Mouse (Mus musculus): ENCODE measurements around the gene Alox12. TPM values are rescaled to one million over a fixed set of nuclear protein-coding genes. Genes with fewer than 3 reads are reported as not detected.

The Alox12 gene
- polyA plus RNA-seq, 1 experiment from 2014 or later, result 2.5 TPM

DNA sequence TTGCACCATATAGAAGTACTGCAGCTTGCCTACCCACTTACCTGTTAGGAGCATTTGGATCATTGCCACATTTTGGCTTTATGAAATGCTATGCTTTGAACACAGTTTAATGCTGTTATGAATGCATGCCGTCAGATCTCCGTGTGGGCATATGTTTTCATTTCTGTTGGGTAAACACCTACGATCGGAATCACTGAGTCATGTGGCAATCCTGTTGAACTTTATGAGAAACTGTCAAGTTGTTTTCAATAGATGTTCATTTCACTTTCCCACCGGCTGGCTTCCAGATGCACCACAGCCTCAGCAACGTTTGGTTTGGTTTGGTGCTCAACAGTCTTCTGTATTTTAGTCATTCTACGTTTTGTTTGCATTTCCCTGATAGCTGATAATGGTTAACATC lies 16.5 kb upstream of the Alox12 start:
- Histone ChIP-seq H3K27me3 (ENCODE audit: poor library complexity, severe bottlenecking) (no peaks in the 10 kb centered on the region), H3K4me3 (no peak overlapping the region), H3K9me3 (no peaks in the 10 kb centered on the region), H3K36me3 (replicated peaks) (no peaks in the 10 kb centered on the region), H3K4me1 (no peaks in the 10 kb centered on the region), H3K27ac (no peak overlapping the region)
- no peak for DNase-seq (ENCODE audit: extremely low spot score, low spot score)
- 89% methylated on average over 7 of the region's 7 CpGs for WGBS

DNA sequence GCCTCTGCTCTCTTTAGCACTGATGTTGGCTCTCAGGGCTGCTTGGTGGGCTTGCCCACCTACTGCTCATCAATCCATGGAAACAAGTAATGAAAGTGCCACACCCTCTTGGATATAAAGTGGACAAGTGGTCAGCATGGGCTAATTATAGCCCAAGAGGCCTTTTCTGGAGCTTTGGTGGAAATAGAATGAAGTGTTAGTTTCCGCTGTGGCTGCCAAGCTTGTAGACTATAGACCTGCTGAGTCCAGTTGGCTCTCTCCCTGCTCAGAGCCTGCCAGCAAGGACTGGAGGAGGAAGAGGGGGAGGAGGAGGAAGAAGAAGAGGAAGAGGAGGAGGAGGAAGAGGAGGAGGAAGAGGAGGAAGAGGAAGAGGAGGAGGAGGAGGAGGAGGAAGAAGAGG lies 11.3 kb upstream of the Alox12 start:
- Histone ChIP-seq H3K27ac (no peak overlapping the region), H3K27me3 (ENCODE audit: poor library complexity, severe bottlenecking) (no peaks in the 10 kb centered on the region), H3K4me1 (no peaks in the 10 kb centered on the region), H3K9me3 (no peaks in the 10 kb centered on the region), H3K4me3 (no peak overlapping the region), H3K36me3 (replicated peaks) (no peaks in the 10 kb centered on the region)
- WGBS, result 79% methylated on average over 1 of the region's 1 CpGs
- DNase-seq (ENCODE audit: extremely low spot score, low spot score), result no peak

DNA sequence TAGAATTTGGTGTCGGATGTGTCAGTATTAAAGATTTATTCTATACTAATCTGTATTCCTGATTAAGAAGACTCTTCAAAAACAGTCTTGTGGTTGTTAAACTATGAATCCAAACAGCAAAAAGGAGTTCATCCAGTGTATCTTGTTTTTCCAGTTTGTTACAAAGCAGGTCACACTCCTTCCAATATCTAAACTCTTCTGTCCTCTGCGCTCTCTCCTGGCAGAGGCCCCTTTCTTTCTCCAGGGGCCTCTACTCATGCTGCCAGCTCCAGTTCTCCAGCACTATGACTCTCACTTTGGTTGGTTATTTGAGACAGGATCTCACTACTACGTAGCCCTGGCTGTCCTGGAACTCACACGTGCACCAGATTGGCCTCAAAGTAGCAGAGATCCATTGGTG lies 10.7 kb upstream of the Alox12 start:
- H3K9me3 ChIP-seq, result no peaks in the 10 kb centered on the region

GRCm38 (mm10) chr11:70265252-70265651 lies 10.1 kb upstream of the Alox12 start:
- Histone ChIP-seq H3K36me3 (replicated peaks) (no peaks in the 10 kb centered on the region), H3K4me3 (no peak overlapping the region), H3K4me1 (no peaks in the 10 kb centered on the region), H3K27me3 (ENCODE audit: poor library complexity, severe bottlenecking) (no peaks in the 10 kb centered on the region), H3K9me3 (no peaks in the 10 kb centered on the region), H3K27ac (no peak overlapping the region)
- 64% methylated on average over 3 of the region's 3 CpGs for WGBS
- no peak for DNase-seq (ENCODE audit: extremely low spot score, low spot score)

More for the DNA sequence above, 10.7 kb upstream of the Alox12 start:
- 81% methylated on average over 4 of the region's 4 CpGs for WGBS
- no peak for DNase-seq (ENCODE audit: extremely low spot score, low spot score)
- H3K4me1 ChIP-seq, result no peaks in the 10 kb centered on the region
- no peak overlapping the region for H3K27ac ChIP-seq
- no peaks in the 10 kb centered on the region for H3K36me3 ChIP-seq (replicated peaks)
- no peak overlapping the region for H3K4me3 ChIP-seq
- H3K27me3 ChIP-seq (ENCODE audit: poor library complexity, severe bottlenecking), result no peaks in the 10 kb centered on the region

GRCm38 (mm10) chr11:70259035-70259434 lies 3.9 kb upstream of the Alox12 start:
- Histone ChIP-seq H3K27me3 (ENCODE audit: poor library complexity, severe bottlenecking) (peaks cover 27% of the 10 kb centered on the region), H3K4me3 (no peak overlapping the region), H3K9me3 (no peaks in the 10 kb centered on the region), H3K36me3 (replicated peaks) (no peaks in the 10 kb centered on the region), H3K27ac (no peak overlapping the region), H3K4me1 (peaks cover 16% of the 10 kb centered on the region)
- WGBS, result 92% methylated on average over 4 of the region's 4 CpGs
- DNase-seq (ENCODE audit: extremely low spot score, low spot score), result no peak

DNA sequence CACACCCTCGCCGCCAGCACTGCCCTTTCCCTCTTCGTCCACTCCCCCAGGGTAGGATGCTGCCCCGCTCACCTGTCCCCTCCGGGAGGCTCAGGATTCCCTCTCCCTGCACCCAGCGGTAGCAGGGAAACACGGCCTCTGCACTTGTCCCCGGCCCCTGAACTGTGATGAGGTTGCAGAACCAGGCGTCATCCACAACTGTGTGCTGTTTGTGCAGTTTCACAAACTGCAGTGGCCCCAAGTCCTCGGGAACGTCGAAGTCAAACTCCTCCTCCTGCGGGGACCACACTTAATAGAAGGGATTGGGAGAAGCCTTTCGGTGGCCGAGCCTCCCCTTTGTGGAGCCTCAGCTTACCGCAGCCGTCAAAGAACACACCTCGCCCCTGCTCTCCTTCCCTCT lies 816 bp downstream of the Alox12 start:
- DNase-seq (ENCODE audit: extremely low spot score, low spot score), result no peak
- Histone ChIP-seq H3K27ac (no peak overlapping the region), H3K36me3 (replicated peaks) (no peaks in the 10 kb centered on the region), H3K4me3 (peak overlapping the region; percentile 46), H3K9me3 (no peaks in the 10 kb centered on the region), H3K4me1 (peaks cover 20% of the 10 kb centered on the region), H3K27me3 (ENCODE audit: poor library complexity, severe bottlenecking) (peaks cover 64% of the 10 kb centered on the region)
- 3% methylated on average over 18 of the region's 18 CpGs for WGBS

DNA sequence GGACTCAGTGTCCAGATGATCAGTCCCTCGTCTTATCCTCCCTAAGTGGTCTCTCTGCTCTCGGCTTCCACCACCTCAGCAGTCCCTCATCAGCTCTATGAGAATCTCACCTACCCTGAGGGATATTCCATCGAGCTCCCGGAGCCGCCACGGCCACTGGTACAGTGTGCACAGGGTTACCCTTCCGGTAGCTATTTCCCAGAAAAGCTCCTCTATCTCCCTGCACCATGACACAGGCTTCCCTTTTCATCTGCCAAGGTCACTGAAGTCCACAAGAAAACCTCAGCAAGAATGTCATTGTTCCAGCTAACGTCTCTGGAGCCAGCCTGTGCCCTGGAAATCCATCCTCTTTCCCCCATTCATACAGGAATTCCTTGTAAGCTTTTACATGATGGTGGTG lies 3.3 kb downstream of the Alox12 start:
- 84% methylated on average over 8 of the region's 8 CpGs for WGBS
- Histone ChIP-seq H3K36me3 (replicated peaks) (no peaks in the 10 kb centered on the region), H3K4me3 (no peak overlapping the region), H3K27ac (no peak overlapping the region), H3K4me1 (peaks cover 20% of the 10 kb centered on the region), H3K9me3 (no peaks in the 10 kb centered on the region), H3K27me3 (ENCODE audit: poor library complexity, severe bottlenecking) (peaks cover 64% of the 10 kb centered on the region)
- no peak for DNase-seq (ENCODE audit: extremely low spot score, low spot score)

GRCm38 (mm10) chr11:70250150-70250549 lies 5.0 kb downstream of the Alox12 start:
- Histone ChIP-seq H3K27me3 (ENCODE audit: poor library complexity, severe bottlenecking) (peaks cover 53% of the 10 kb centered on the region), H3K4me3 (no peak overlapping the region), H3K36me3 (replicated peaks) (no peaks in the 10 kb centered on the region), H3K9me3 (no peaks in the 10 kb centered on the region), H3K4me1 (peaks cover 15% of the 10 kb centered on the region), H3K27ac (no peak overlapping the region)
- no peak for DNase-seq (ENCODE audit: extremely low spot score, low spot score)
- WGBS, result 75% methylated on average over 11 of the region's 11 CpGs

GRCm38 (mm10) chr11:70247136-70247845 lies 7.9 kb downstream of the Alox12 start:
- peak; percentile 61 for DNase-seq (ENCODE audit: extremely low spot score, low spot score)
- peaks cover 30% of the 10 kb centered on the region for H3K27me3 ChIP-seq (ENCODE audit: poor library complexity, severe bottlenecking)
- WGBS, result 57% methylated on average over 9 of the region's 9 CpGs
- no peaks in the 10 kb centered on the region for H3K36me3 ChIP-seq (replicated peaks)
- no peak overlapping the region for H3K4me3 ChIP-seq
- H3K27ac ChIP-seq, result no peak overlapping the region
- H3K4me1 ChIP-seq, result no peaks in the 10 kb centered on the region
- no peaks in the 10 kb centered on the region for H3K9me3 ChIP-seq

GRCm38 (mm10) chr11:70242591-70242990 lies 12.6 kb downstream of the Alox12 start:
- WGBS, result 72% methylated on average over 11 of the region's 11 CpGs
- Histone ChIP-seq H3K4me3 (no peak overlapping the region), H3K27me3 (ENCODE audit: poor library complexity, severe bottlenecking) (0 out of 2 replicates have a peak, but pooled peaks cover 10% of the 10 kb centered on the region), H3K4me1 (peaks cover 26% of the 10 kb centered on the region), H3K9me3 (no peaks in the 10 kb centered on the region), H3K36me3 (replicated peaks) (no peaks in the 10 kb centered on the region), H3K27ac (no peak overlapping the region)
- no peak for DNase-seq (ENCODE audit: extremely low spot score, low spot score)

GRCm38 (mm10) chr11:70239541-70240279 lies 15.4 kb downstream of the Alox12 start, which contains the start of the genes Gm21988 and Rnasek:
Gene Gm21988, minus strand, starts transcription at chr11:70239830.
Gene Rnasek, minus strand, starts transcription at chr11:70239842.
- Histone ChIP-seq H3K27ac (peak within 1 kb of the TSS; percentile 94), H3K4me3 (peak within 1 kb of the TSS; percentile 94), H3K9me3 (no peaks in the 10 kb centered on the region), H3K27me3 (ENCODE audit: poor library complexity, severe bottlenecking) (0 out of 2 replicates have a peak, but pooled peaks cover 2% of the 10 kb centered on the region), H3K4me1 (peaks cover 46% of the 10 kb centered on the region), H3K36me3 (replicated peaks) (peaks cover 15% of the 10 kb centered on the region)
- 0% methylated on average over 32 of the region's 35 CpGs for WGBS
- DNase-seq (ENCODE audit: extremely low spot score, low spot score), result peak; percentile 84

GRCm38 (mm10) chr11:70238591-70239440 lies 16.3 kb downstream of the Alox12 start:
- H3K4me3 ChIP-seq, result peak overlapping the region; percentile 94
- H3K27me3 ChIP-seq (ENCODE audit: poor library complexity, severe bottlenecking), result no peaks in the 10 kb centered on the region
- H3K27ac ChIP-seq, result peak overlapping the region; percentile 94
- no peak for DNase-seq (ENCODE audit: extremely low spot score, low spot score)
- H3K4me1 ChIP-seq, result peaks cover 54% of the 10 kb centered on the region
- no peaks in the 10 kb centered on the region for H3K9me3 ChIP-seq
- 16% methylated on average over 23 of the region's 23 CpGs for WGBS
- H3K36me3 ChIP-seq (replicated peaks), result peaks cover 24% of the 10 kb centered on the region
